Comparison of ENCODE assay signal across 13 mouse cellular contexts in genomic region chr19:10137423-10137822, GRCm38 (mm10). TPM values are rescaled to one million over a fixed set of nuclear protein-coding genes. Genes with fewer than 3 reads are reported as not detected.
DNase-seq lines count a peak whose midpoint lies in the region; ATAC-seq lines count a peak whose summit lies in the region.
"Had no signal": no experiment of that assay in that cellular context is flagged by ENCODE, and none has a peak within 500 bp of the region (broad histone marks: within the 10 kb centered on the region; RNA-seq: fewer than 3 reads in every experiment).

No protein-coding gene starts in this region.

- H3K4me1 ChIP-seq in neural tube, embryonic 15.5 days = 0 out of 2 replicates have a peak, but pooled peaks cover 2% of the 10 kb centered on the region
- H3K4me1 ChIP-seq: limb, embryonic 13.5 days; midbrain, embryonic 10.5 days; neural tube, embryonic 13.5 days had no signal

- no peaks in the 10 kb centered on the region for H3K27me3 ChIP-seq in neural tube, embryonic 15.5 days (replicated peaks)
- H3K27me3 ChIP-seq: heart, embryonic 15.5 days; limb, embryonic 13.5 days; neural tube, embryonic 13.5 days had no signal

- ATAC-seq in erythroblast, adult 5-6 weeks (replicated peaks; ENCODE audit: low FRiP score, poor library complexity, severe bottlenecking) = 0 out of 2 replicates have a peak, but pooled peaks have one; percentile 39
- no peak for ATAC-seq in neural tube, embryonic 15.5 days (ENCODE audit: low FRiP score)

- no peak overlapping the region for H3K4me3 ChIP-seq in neural tube, embryonic 15.5 days (replicated peaks)
- H3K4me3 ChIP-seq: heart, embryonic 15.5 days; limb, embryonic 13.5 days; midbrain, embryonic 10.5 days; neural tube, embryonic 13.5 days had no signal

- WGBS in neural tube, embryonic 15.5 days = 90% methylated on average over 5 of the region's 5 CpGs

- no peak overlapping the region for H3K27ac ChIP-seq in neural tube, embryonic 15.5 days (replicated peaks)
- H3K27ac ChIP-seq: heart, embryonic 15.5 days; limb, embryonic 13.5 days; midbrain, embryonic 10.5 days; neural tube, embryonic 13.5 days had no signal

- no peaks in the 10 kb centered on the region for H3K9me3 ChIP-seq in neural tube, embryonic 15.5 days (replicated peaks)
- H3K9me3 ChIP-seq: heart, embryonic 15.5 days; limb, embryonic 13.5 days; midbrain, embryonic 10.5 days; neural tube, embryonic 13.5 days had no signal

- H3K4me2 ChIP-seq in neural tube, embryonic 15.5 days = no peak overlapping the region
- H3K4me2 ChIP-seq: heart, embryonic 15.5 days; limb, embryonic 13.5 days; neural tube, embryonic 13.5 days had no signal

- H3K36me3 ChIP-seq in neural tube, embryonic 15.5 days = no peaks in the 10 kb centered on the region
- H3K36me3 ChIP-seq: heart, embryonic 15.5 days; limb, embryonic 13.5 days; midbrain, embryonic 10.5 days; neural tube, embryonic 13.5 days had no signal

- no peak overlapping the region for H3K9ac ChIP-seq in neural tube, embryonic 15.5 days (replicated peaks)
- H3K9ac ChIP-seq: heart, embryonic 15.5 days; limb, embryonic 13.5 days; neural tube, embryonic 13.5 days had no signal

- DNase-seq in urinary bladder, adult 18-20 months (ENCODE audit: low spot score in 2 of 2) = peak; percentile 49 to 67
- no peak for DNase-seq in urinary bladder, postnatal 10 days (ENCODE audit: low spot score)
- DNase-seq in kidney, postnatal 10 days = peak; percentile 50
- DNase-seq in urinary bladder, postnatal 25 days (ENCODE audit: low spot score) = peak; percentile 43
- DNase-seq in ovary, postnatal 36 days (ENCODE audit: low spot score) = no peak
- DNase-seq in retina, embryonic 14.5 days (ENCODE audit: low spot score) = no peak
- DNase-seq: thymus, postnatal 25 days had no signal

RNA-seq across cellular contexts. Expression of gene Fads2, which starts 35.9 kb away (rescaled TPM):
- total RNA-seq in erythroblast, adult 5-6 weeks (2015; ENCODE audit: low replicate concordance) = 5.2 and 9.0 TPM in 2 replicates
- 4.6 and 5.8 TPM in 2 replicates for total RNA-seq in erythroblast, adult 5-6 weeks (2017; ENCODE audit: low replicate concordance)
- 163 and 165 TPM in 2 replicates for polyA plus RNA-seq in neural tube, embryonic 15.5 days (2015; fragmentation: Nextera tagmentation; extraction: Ambion mirVana)

RNA-seq across cellular contexts. Expression of gene Fads1, which starts 45.3 kb away (rescaled TPM):
- 19.2 and 38.2 TPM in 2 replicates for total RNA-seq in erythroblast, adult 5-6 weeks (2015; ENCODE audit: low replicate concordance)
- total RNA-seq in erythroblast, adult 5-6 weeks (2017; ENCODE audit: low replicate concordance) = 13.0 and 15.6 TPM in 2 replicates
- polyA plus RNA-seq in neural tube, embryonic 15.5 days (2015; fragmentation: Nextera tagmentation; extraction: Ambion mirVana) = 146 and 157 TPM in 2 replicates

Comparison
In these comparisons a context has a peak if more than half of its experiments do, and no peak if none do; other contexts are left out.
1. DNase-seq: peak in urinary bladder, adult 18-20 months (2 of 2), kidney, postnatal 10 days (single experiment) and urinary bladder, postnatal 25 days (single experiment); none in urinary bladder, postnatal 10 days (single experiment), ovary, postnatal 36 days (single experiment) and retina, embryonic 14.5 days (single experiment).